Mouse (Mus musculus): ENCODE results near the gene Nipa1.

The Nipa1 gene

GRCm38 (mm10) chr7:55998997-55999396 lies 20.8 kb downstream of the Nipa1 start:
- no peak for DNase-seq

- DNase-seq, result no peak
Observed at GRCm38 (mm10) chr7:55995013-55995412, 24.7 kb downstream of the Nipa1 start.

- DNase-seq, result no peak
Observed at GRCm38 (mm10) chr7:55991858-55992257, 27.9 kb downstream of the Nipa1 start.

- no peak for DNase-seq
Observed at GRCm38 (mm10) chr7:55991129-55991528, 28.6 kb downstream of the Nipa1 start.

- DNase-seq, result peak; percentile 58
Observed at GRCm38 (mm10) chr7:55986526-55987214, 33.1 kb downstream of the Nipa1 start.

- DNase-seq, result no peak
Observed at GRCm38 (mm10) chr7:55984754-55985153, 35.0 kb downstream of the Nipa1 start.

GRCm38 (mm10) chr7:55983107-55983506 lies 36.6 kb downstream of the Nipa1 start:
- no peak for DNase-seq

GRCm38 (mm10) chr7:55982010-55982700 lies 37.6 kb downstream of the Nipa1 start:
- DNase-seq, result no peak

- DNase-seq, result no peak
Observed at GRCm38 (mm10) chr7:55981511-55981910, 38.2 kb downstream of the Nipa1 start.

- no peak for DNase-seq
Observed at GRCm38 (mm10) chr7:55974429-55974828, 45.3 kb downstream of the Nipa1 start.

- DNase-seq, result no peak
Observed at GRCm38 (mm10) chr7:55969415-55969814, 50.3 kb downstream of the Nipa1 start.

GRCm38 (mm10) chr7:55968258-55968901 lies 51.4 kb downstream of the Nipa1 start:
- DNase-seq, result no peak

GRCm38 (mm10) chr7:55966866-55967460 lies 52.8 kb downstream of the Nipa1 start:
- no peak for DNase-seq

GRCm38 (mm10) chr7:55962004-55962908 lies 57.5 kb downstream of the Nipa1 start, which contains the start of gene Nipa2:
Gene Nipa2, minus strand, starts transcription at chr7:55962476.
- peak; percentile 92 for DNase-seq

GRCm38 (mm10) chr7:55960506-55960905 lies 59.2 kb downstream of the Nipa1 start:
- DNase-seq, result no peak

- DNase-seq, result no peak
Observed at GRCm38 (mm10) chr7:55959801-55960200, 60.0 kb downstream of the Nipa1 start.

- no peak for DNase-seq
Observed at GRCm38 (mm10) chr7:55957916-55958315, 61.8 kb downstream of the Nipa1 start.

- DNase-seq, result no peak
Observed at GRCm38 (mm10) chr7:55957178-55957577, 62.6 kb downstream of the Nipa1 start.

GRCm38 (mm10) chr7:55956054-55956453 lies 63.7 kb downstream of the Nipa1 start:
- DNase-seq, result no peak

- no peak for DNase-seq
Observed at GRCm38 (mm10) chr7:55938341-55938740, 81.4 kb downstream of the Nipa1 start.

GRCm38 (mm10) chr7:55935025-55935424 lies 84.7 kb downstream of the Nipa1 start:
- no peak for DNase-seq

- no peak for DNase-seq
Observed at GRCm38 (mm10) chr7:55928649-55929048, 91.1 kb downstream of the Nipa1 start.

Measured in cerebellum, adult 11-12 months (tissue).